Mouse (Mus musculus) embryonic fibroblast, embryonic 13.5 days (primary cell): Measurements from ENCODE around the gene Lrrc75a.

Experiments used
- CTCF ChIP-seq: IDR thresholded peaks from 2 replicates; pipeline ENCODE4 v1.5.1; 2011; ENCODE audit warnings: mild to moderate bottlenecking, control low read depth, low read length, moderate library complexity, borderline replicate concordance; ENCODE audit not compliant: insufficient read depth
- POLR2A ChIP-seq: IDR thresholded peaks from 2 replicates; pipeline ENCODE4 v1.6.1; 2011; ENCODE audit warnings: low read depth, mild to moderate bottlenecking, control low read depth, low read length, moderate library complexity

DNA sequence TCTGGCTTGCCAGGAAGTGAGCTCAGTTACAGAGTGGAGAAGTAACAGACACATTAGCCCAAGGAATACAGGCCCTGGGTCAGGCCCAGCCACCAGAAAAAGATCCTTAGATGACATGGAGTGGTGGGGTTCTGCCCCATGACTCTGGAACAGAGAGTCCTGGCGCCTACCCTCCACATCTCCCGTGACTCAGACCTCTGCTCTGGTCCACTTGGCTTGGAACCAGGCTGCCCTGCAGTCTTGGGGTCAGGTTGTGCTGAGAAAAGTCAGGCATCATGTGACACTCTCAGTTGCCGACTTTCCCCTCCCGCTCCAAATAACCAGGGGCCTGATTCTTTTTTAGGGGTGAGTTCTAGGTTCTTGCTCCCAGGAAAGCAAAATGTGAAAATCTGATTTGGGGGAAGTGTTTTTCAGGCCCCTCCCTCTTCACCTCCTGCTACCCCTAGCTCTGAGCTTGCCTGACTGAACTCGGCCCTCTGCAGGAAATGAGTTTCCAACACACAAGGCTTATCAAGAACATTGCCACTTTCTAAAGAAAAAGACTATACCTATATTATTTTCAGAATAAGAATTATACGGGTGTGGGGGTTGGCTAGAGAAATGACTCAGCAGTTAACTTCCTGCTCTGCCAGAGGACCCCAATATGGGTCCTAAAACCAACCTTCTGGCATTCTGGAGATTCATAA lies 89.2 kb downstream of the Lrrc75a start:
- no peak for TF ChIP-seq CTCF
- no peak for TF ChIP-seq POLR2A
